Mouse (Mus musculus) erythroid progenitor cell, adult 5-6 weeks (primary cell): Measurements from ENCODE around the gene Spns3. TPM values are rescaled to one million over a fixed set of nuclear protein-coding genes. Genes with fewer than 3 reads are reported as not detected.
"Not testable (repeated sequence)": the region's sequence is repeated elsewhere in the genome, so short reads cannot be mapped to it uniquely, and the experiment has no call there.

Experiments
- ATAC-seq: replicated peaks from 2 replicates; pipeline ENCODE4 v1.8.0; 2016; ENCODE audit warnings: moderate number of reproducible peaks, mild to moderate bottlenecking, moderate TSS enrichment, inconsistent platforms; ENCODE audit not compliant: poor library complexity, low FRiP score, severe bottlenecking
- total RNA-seq, 2 experiments: library from RNA; stranded (forward) in 1 of 2; stranded (reverse) in 1 of 2; fragments of 150-400 nt in 1 of 2; fragments of 186-747, 209-891 nt in 1 of 2; gene quantifications; 2 replicates each; pipeline versions ENCODE4 v1.2.3 to v1.2.4; 2015 to 2017; ENCODE audit warnings: low replicate concordance in 2 of 2

Spns3 gene
- total RNA-seq, 2 experiments from 2014 or later, result 0.76 to 6.7 TPM

GRCm38 (mm10) chr11:72564232-72564807, 14.0 kb upstream of the Spns3 start:
- no peak for ATAC-seq

GRCm38 (mm10) chr11:72560661-72561060, 10.4 kb upstream of the Spns3 start:
- no peak for ATAC-seq

GRCm38 (mm10) chr11:72558155-72558554, 7.8 kb upstream of the Spns3 start:
- no peak for ATAC-seq

- ATAC-seq, result no peak
Measured at GRCm38 (mm10) chr11:72556953-72557352, 6.6 kb upstream of the Spns3 start.

GRCm38 (mm10) chr11:72556470-72556869, 6.2 kb upstream of the Spns3 start:
- no peak for ATAC-seq

- no peak for ATAC-seq
Measured at GRCm38 (mm10) chr11:72551531-72552105, 1.3 kb upstream of the Spns3 start.

- no peak for ATAC-seq
Measured at GRCm38 (mm10) chr11:72547181-72547580, 3.1 kb downstream of the Spns3 start.

- ATAC-seq, result no peak
Measured at GRCm38 (mm10) chr11:72544716-72545115, 5.6 kb downstream of the Spns3 start.

GRCm38 (mm10) chr11:72543692-72544091, 6.6 kb downstream of the Spns3 start:
- not testable (repeated sequence) for ATAC-seq

- no peak for ATAC-seq
Measured at GRCm38 (mm10) chr11:72542586-72542985, 7.7 kb downstream of the Spns3 start.

- ATAC-seq, result no peak
Measured at GRCm38 (mm10) chr11:72541928-72542327, 8.4 kb downstream of the Spns3 start.

- no peak for ATAC-seq
Measured at GRCm38 (mm10) chr11:72540437-72540836, 9.9 kb downstream of the Spns3 start.

GRCm38 (mm10) chr11:72538811-72539210, 11.5 kb downstream of the Spns3 start:
- ATAC-seq, result no peak

- no peak for ATAC-seq
Measured at GRCm38 (mm10) chr11:72538037-72538755, 12.1 kb downstream of the Spns3 start.

- ATAC-seq, result no peak
Measured at GRCm38 (mm10) chr11:72537503-72537902, 12.8 kb downstream of the Spns3 start.

- 0 out of 2 replicates have a peak, but pooled peaks have one; percentile 35 for ATAC-seq
Measured at GRCm38 (mm10) chr11:72535519-72535918, 14.8 kb downstream of the Spns3 start.

GRCm38 (mm10) chr11:72532890-72533289, 17.4 kb downstream of the Spns3 start:
- no peak for ATAC-seq

GRCm38 (mm10) chr11:72531632-72532031, 18.7 kb downstream of the Spns3 start:
- no peak for ATAC-seq

- no peak for ATAC-seq
Measured at GRCm38 (mm10) chr11:72531144-72531543, 19.2 kb downstream of the Spns3 start.

- no peak for ATAC-seq
Measured at GRCm38 (mm10) chr11:72526190-72526589, 24.1 kb downstream of the Spns3 start.

- no peak for ATAC-seq
Measured at GRCm38 (mm10) chr11:72523711-72524110, 26.6 kb downstream of the Spns3 start.
